Mouse (Mus musculus) layer of hippocampus, adult 9-10 months (tissue): Measurements from ENCODE around the gene Cpn2.

Experiments used
- DNase-seq: peaks from one replicate; pipeline ENCODE4 v3.0.0; 2022; ENCODE audit warnings: low spot score

Cpn2 gene

DNA sequence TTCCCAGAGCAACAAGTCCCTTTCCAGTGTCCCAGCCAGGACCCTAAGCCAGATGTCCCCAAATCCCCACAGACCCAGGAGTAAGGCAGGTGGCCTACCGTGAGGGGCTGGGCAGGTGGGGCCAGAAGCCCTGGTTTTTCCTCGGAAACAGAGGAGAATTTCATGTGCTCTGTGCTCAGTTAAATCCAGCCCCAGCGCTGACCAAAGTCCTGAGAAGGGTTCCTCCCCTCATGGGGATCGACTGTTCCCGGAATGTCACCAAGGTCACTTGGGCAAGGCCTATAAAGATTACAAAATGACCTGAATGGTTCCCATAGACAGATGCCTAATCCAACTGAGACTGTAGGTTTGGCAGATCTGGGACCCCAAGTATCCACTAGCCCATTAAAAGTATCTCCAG, at the start of gene Cpn2:
TSS of gene Cpn2 (minus strand) at position 141 of the 400 bp plus-strand sequence.
- DNase-seq: no peak

DNA sequence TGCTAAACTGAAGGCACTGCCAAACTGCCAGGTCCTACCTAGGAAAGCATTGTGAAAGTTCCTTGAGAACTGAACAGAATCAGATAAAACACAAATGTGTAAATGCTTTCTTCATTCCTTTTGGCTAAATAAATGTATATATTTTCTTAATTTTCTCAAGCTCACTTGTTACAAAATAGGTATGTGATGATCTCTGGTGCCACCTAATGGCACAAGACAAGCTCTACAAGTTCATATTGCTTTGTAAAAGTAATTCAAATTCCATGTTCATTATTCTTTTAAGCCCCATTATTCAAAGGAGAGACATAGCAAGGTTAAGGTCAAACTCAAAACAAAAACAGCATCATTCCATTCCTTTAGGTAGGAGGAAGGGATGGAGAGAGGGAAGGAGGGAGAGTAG, 46.9 kb upstream of the Cpn2 start:
- no peak for DNase-seq

DNA sequence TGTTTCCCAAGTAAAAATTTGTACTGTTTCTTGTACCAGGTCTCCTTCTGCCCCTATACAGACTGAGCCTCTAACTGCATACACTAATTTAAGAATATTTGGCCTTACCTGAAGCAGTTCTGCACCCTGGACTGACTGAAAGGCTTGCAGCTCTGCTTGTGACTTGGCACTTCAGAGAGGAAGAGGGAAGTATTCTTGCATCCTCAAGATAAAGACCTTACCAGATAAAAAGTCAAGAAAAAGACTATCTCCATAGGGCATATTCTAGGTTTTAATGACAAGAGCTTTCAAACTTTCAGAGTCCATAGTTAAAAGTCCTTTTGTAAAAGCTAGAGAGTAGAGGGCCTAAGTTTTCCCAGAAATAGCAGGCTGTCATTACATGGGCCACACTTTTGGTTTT, 43.3 kb upstream of the Cpn2 start, which contains the start of gene Gp5:
TSS of gene Gp5 (minus strand) at position 133 of the 400 bp plus-strand sequence.
- DNase-seq: no peak

DNA sequence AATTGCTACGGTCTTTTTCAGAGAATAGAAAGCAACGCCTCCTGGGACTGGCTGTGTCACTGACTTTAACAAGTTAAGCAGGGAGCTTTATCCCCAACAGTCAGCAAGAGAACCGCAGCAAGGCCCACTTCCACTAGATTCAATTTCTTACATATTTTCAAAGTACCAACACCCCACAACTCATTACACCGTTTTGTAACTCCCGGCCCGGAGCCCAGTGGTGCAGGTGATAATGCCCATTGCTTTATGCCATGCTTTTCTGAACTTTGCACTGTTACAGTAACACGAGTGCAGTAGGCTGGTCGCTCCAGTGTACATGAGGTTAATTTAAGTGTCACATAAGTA, 42.8 kb upstream of the Cpn2 start:
- DNase-seq: no peak

DNA sequence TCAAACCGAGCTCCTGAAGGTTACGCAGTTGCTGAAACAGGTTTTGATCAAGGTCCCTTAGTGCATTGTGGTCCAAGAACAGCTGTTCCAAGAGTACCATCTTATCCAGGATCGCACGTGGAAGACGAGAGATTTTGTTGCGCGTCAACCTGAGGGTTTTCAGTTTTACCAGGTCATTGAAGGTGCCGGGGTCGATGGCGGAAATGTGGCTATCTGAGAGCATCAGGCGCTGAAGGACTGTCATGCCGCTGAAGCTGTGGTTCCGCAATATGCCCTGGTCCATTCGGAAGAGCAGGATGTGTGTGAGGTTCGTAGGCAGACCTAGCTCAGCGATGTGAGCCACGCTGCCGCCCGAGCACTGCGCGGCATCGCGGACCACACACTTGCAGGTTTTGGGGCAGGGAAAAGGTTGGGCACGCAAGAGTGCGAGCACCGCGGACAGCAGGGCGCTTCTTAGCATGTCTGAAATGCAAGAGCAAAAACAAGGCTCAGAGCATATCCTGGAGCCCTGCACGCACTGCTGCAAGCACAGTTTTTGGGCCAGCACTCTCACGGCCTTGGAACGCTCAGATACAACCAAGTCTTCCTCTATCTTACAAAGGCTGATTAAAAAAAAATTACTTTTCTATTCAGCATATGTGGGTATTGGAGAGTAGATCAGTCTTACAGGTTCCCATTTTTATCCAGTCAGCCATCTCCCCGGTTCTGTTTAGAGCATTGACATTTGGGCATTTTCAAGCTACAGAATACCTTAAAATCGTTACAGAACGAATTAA, 42.3 kb upstream of the Cpn2 start:
- DNase-seq: no peak

DNA sequence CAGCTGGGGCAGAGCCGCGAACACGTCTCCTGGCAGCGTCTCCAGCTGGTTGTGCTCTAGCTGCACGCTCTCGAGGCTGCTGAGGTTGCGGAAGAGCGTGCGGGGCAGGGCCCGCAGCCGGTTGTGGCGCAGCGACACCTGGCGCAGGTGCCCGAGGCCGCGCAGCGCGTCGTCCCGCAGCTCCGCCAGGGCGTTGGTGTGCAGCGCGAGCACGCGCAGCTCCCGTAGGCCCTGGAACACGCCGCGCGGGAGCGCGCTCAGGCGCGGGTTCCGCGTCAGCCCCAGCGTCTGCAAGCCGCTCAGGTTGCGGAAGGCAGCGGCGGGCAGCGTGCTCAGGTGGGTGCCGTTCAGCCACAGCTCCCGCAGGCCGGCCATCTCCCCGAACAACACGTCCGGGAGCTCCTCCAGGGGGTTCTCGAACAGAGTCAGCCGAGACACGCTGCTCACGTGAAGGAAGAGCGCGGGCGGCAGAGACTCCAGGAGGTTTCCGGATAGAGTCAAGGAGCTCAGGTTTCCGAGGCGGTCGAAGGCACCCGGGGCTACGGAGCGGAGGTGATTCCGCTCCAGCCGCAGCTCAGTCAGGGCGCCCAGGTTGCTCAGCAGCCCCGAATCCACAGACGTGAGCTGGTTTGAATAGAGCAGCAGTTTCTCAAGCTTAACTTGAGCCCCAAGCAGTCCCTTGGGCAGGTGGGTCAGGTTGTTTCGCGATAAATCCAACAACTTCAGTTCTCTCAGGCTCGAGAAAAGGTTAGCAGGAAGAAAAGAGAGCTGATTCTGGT, 41.5 kb upstream of the Cpn2 start:
- DNase-seq: no peak

DNA sequence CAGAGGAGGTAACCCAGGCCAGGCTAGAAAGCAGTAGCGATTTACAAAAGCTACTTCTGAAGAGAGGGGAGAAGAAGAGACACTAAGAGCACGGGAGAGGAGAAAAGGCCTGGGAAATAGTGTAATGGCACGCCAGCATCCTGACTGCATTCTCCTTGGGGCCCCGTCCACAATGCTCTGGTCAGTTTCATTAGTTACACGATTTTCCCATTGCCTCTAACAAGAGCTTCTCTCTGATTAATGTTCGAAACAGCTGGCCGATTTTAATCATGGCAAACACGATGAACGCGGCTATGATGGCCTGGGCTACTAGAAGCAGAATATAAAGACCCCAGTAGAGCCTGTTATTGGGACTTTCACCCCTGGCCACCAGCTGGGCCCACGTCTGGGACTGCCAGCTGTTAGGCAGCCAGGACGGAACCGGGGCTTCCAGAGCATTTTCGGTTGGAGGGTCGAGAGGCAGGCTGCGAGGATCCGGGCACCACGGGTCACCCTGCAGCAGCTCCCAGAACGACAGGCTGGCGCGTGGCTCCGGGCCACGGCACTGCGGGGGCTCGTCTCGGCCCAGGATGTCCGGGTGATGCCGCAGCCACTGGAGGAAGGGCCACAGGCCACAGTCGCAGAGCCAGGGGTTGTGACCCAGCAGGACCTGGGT, 40.8 kb upstream of the Cpn2 start:
- DNase-seq: no peak

DNA sequence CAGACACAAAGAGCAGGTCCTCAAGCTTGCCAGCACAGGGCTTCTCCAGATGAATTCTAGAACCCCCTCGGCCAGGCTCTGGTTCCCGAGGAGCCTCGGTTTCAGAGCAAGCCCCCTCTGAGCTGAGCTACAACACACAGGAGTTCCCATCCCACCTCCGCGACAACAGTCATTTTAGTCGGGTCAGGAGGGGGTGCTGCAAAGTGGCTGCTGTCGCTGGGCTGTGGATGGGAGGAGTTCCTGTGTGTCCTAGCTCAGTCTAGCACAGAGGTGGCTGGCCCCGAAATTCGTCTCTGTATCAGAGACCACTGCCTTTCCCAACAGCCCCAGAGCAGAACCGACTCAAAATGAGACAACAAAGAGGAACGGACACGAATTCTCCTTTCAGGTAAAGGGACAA, 40.0 kb upstream of the Cpn2 start:
- DNase-seq: no peak

DNA sequence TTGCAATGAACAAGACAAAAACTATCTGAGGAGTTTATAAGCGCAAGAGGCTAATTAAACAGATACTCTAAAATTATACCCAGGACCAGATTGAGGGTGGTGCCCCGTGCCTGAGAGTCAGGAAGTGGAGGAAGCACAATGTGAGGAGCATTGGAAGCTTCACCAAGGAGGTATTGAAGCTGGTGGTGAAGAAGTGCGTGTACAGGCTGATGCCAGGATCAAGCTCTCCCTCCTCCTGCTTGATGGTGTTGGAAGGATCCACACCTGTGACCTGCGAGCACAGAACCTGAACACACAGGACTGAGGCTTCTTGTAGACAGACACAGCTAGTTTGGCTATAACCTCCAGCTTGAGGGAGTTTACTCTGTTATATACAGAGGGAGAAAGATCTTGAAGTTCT, 38.8 kb upstream of the Cpn2 start:
- DNase-seq: no peak

DNA sequence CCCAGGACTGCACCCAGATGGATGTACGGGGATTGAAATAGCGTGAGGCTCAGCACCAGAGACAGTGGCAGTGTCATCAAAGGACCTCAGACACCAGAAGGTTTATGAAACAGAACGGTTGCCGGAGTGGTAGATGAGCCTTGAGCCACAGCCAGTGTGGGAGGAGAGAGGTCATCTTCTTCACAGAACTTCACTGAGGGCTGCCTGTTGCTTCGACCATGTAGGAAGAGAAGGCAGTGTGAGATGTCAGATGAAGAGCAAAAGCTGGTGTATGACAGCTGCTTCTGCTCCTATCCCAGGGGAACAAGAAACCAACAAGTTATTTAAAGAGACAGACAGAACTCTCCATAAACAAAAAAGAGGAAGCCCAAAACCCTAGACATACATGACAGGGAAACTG, 36.9 kb upstream of the Cpn2 start:
- no peak for DNase-seq

DNA sequence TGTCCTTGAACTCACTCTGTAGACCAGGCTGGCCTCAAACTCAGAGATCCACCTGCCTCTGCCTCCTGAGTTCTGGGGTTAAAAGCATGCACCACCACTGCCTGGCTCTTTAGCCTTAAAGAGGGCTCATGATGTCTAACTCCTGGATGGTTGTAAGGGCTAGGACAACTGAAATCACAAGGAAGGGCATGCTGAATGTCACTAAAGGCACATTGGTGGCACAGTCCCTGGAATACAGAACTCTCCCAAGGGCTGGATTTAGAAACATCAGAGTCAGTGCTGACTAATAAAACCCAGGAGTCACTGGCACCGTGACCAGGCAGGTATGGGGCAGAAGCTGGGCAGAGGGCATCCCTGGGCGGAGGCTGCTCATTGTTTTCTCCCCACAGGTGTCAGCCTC, 36.1 kb upstream of the Cpn2 start:
- no peak for DNase-seq

DNA sequence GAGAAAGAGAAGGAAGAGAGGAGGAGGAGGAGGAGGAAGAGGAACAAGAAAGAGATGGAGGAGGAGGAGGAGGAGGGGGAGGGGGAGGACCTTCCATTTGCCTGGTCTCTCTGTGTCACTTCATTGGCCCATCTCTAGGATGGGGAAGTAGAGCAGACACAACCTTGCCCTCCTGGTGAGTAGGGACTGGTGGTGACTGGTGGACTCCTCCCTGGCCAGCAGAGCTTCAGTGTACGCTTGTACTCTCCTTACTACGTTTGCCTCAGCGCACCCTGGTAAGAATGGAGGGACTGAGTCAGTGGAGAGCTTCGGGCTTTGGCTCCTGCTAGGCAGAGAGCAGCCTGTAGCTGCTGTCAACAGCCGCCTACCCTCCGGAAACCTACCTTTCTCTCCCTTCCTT, 35.4 kb upstream of the Cpn2 start:
- no peak for DNase-seq

DNA sequence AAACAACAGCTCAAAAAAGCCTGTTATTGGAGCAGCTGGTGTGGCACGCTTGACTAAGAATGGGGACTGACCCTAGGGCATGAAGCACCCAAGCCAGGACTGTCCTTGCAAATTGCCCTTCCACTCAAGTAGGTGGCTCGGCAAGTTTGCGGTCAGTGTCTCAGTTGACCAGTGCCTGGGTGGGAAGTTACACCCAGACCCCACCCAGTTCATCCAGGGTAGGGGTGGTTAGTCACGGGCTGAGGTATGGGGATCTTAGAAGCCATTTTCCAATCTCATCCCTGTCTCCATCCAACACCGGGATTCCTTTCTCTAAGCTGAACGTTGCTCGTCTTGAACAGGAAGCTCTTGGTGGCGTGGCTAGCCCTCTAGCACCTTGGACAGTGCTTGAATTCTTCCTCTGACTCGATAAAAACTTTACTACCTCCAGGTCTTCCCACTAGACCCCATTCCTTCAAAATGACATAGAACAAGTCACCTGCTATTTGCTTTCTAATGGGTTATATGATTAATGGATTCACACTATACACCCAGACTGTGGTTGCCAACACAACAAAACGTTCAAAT, 32.5 kb upstream of the Cpn2 start:
- DNase-seq: no peak

DNA sequence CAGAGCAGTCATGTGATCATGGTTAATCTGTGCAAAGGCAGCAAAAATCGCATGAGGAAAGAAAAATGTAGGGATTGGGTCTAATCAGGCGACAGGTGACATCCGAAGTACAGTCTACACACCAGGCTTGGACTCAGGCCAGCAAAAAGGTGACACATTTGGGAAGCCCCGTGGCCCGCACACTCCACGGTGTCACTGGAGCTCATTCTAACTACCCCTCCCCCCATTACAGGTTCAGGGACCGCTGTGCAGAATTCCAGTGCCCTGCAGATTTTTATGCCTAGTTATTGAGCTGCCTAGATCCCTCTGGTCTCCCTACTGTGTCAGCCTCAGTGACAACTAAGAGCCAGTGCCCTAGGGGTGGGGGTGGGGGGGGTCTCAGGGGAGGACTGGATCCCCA, 30.2 kb upstream of the Cpn2 start:
- no peak for DNase-seq

DNA sequence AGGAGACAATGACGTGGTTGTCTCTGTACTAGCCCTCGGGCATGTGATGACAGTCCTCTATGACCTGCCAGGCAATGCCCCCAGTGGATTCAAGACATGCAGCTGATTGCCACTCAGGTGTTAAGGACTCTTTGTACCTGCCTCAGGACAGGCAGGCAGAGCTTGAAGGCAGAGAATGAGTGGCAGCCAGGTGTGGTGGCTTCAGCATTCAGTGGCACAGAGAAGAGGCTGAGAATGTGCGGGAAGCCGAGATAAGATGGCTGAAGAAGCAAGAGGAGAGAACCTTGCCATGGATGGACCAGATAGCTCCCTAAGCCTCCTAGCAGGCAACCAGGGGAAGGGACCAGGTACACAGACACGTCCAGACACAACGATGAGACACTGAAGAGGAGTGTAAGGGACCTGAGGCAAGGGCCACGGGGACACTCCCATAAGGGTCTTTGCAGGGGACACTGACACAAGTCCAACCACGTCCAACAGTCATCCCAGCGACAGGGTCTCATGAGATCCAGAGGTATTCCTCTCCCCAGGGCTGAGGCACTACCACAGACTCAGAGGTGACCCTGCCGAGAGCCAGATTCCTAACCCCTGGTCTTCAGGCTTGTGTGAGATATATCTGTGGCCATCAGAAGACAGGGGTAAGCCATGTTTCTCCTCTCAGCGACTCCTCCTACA, 29.4 kb upstream of the Cpn2 start:
- DNase-seq: no peak

DNA sequence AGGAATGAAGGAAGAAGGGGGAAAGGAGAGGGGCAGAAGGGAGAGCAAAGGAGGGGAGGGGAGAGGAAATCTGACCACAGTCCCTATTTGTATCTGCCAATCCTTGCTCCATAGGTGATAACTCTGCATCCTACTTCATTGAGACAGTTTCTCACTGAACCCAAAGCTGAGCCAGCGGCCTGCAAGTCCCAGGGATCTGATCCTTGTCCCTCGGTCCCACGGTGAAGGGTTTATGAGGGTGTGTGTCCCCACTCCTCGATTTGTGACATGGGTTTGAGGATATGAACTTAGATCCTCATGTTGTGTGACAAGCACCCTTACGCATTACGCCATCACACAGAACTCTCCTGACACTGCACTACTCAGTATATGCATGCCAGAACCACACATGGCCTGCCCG, 27.8 kb upstream of the Cpn2 start:
- DNase-seq: no peak

DNA sequence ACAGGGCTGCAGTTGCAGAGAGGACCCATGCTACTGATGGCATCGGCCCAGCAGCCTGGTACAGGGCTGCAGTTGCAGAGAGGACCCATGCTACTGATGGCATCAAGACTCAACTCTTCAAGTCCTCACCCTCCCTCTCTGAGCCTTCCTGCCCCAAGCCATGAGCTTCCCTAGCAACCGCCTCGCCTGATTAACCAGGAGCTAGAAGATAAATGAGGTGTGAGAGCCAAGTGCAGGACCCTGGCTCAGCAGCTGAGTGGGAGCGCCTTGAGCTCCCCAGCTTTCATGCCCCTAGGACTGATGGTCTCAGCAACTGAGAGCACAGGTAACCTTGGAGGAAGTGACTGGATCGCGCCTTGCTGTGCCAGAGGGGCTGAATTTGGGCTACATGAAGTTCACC, 23.1 kb upstream of the Cpn2 start:
- DNase-seq: no peak

DNA sequence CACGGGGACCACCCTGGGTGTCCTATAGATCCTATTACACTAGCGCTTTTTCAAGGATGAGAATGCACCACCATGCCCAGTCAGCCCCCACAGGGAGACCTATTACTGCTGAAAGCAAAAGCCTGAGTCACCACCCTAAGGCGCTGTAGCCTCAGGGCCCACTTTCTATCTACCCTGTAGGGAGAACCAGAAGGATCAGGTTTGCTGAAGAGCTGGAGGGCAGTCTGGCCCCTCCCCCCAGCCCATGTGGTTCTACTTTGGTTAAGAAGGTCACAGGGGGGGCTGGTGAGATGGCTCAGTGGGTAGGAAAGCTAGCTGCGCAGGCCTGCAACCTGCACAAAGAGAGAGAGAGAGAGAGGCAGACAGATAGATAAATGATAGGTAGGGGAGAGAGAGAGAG, 18.4 kb upstream of the Cpn2 start:
- DNase-seq: no peak

DNA sequence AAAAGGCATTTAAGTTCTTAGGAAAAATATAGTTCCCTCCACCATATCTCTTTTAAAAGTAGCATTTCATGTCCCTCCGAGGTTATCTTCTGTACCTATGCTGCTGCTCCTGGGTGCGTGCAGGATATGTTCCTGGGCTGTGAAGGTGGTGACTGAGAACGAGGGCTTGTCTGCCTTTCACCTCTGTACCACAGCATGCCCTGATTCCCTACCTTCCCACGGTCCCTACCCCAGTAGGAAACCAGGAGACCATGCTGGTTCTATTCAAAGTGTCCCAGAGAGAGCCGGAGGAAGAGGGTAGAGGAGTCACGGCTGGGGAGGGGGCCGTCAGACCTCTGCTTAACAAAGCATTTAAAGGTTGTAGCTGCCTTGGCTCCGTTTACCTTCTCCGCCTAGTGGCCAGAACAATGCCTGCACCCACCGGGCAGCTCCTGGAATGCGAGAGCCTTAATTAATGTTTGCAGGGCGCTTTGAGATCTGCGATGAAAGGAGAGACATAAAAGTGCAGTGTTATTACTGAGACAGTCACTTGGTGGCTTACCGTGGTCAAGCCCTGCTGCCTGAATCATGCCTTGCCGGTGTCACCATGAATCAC, 16.5 kb upstream of the Cpn2 start:
- DNase-seq: no peak

DNA sequence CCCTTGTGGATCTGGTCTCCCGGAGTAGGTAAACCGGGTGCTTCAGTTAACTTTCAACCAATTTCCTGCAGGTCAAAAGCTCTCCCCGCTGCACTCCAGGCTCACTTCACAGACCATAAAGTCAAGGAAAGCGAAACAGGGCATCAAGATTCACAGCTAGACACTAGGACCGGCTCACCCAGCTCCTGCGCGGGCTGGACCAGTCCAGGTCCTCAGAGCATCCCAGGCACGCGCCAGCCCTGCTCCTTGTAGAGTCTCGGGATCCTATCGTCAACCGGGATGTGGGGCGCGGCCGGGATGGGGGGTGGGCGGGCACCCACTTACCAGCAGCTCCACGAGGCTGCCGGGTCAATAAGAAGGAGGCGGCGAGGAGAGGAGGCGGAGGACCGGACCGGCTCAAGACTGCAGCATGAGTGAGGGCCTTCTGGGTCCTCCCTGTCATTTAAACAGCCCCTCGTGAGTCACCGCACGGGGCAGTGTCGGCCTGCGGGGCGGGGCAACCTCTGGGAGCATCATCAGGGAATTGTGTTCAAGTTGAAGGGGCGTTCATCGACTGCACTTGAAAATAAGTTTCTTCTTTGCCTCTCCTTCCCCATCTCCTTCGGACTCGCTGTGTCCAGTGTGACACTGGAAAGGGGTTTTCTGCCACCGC, 15.7 kb upstream of the Cpn2 start, which contains the start of gene Lrrc15:
TSS of gene Lrrc15 (minus strand) at position 413 of the 652 bp plus-strand sequence.
- no peak for DNase-seq

DNA sequence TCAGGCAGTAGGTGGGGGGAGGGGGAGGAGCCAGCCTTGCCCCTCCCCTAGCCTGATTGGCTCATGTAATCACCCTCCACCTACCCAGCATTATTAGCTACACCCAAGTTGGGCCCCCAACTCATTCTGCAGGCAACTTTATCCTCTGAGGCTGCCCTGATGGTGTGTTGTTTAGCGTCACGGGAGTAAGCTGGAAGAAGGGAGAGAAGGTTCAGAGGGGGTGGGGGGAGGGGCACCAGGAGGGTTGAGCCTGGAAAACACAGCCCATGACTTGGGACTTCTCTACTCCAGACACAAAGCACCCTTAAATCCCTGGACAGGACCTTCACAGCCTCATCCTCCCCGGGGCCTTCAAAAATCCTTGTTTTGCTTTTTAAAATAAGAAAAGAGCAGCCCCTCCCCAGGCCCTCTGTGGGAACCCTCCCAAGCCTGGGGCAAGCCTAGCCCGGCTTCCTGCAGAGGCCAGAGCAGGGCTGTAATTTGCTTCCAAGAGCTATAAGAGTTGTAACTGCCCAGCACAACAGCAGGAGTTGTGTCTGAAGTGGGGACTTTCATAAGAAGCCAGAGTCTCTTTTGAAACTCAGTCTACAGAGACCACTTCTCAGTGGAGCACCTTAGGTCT, 13.5 kb upstream of the Cpn2 start:
- no peak for DNase-seq
